Mouse (Mus musculus) MEL (cell line): ENCODE measurements around the gene Elmod3.

Source experiments
- POLR2A ChIP-seq, 2 experiments: IDR thresholded peaks; 2 replicates each; pipeline ENCODE4 v1.6.1; 2011 to 2012; ENCODE audit warnings: low read length in 2 of 2, mild to moderate bottlenecking in 2 of 2, control low read depth in 1 of 2, improper control_type of control experiment in 1 of 2, low read depth in 1 of 2, moderate library complexity in 1 of 2; ENCODE audit not compliant: control insufficient read depth in 1 of 2, insufficient read depth in 1 of 2, poor library complexity in 1 of 2
- ZNF384 ChIP-seq: IDR thresholded peaks from 2 replicates; pipeline ENCODE4 v1.6.1; 2012; ENCODE audit warnings: low read depth, mild to moderate bottlenecking, inconsistent platforms, low read length, improper control_type of control experiment

- TF ChIP-seq POLR2A (IDR thresholded peaks at IDR 0.05; ENCODE audit: control insufficient read depth in 1 of 2, insufficient read depth in 1 of 2, low read depth in 1 of 2, low read length in 2 of 2, poor library complexity in 1 of 2) (no peak), ZNF384 (no peak)
These were observed 32.2 kb upstream of the Elmod3 start for GRCm38 (mm10) chr6:72630370-72630769.
